Mouse (Mus musculus): ENCODE data around the gene Tradd.

- TF ChIP-seq POLR2A (IDR thresholded peaks at IDR 0.05; ENCODE audit: insufficient read depth, low read depth, low read length) = peak; percentile 45; the same call in 1 of the 2 replicates
- 0 out of 2 replicates have a peak, but pooled peaks have one; percentile 21 for TF ChIP-seq EP300 (IDR thresholded peaks at IDR 0.05; ENCODE audit: insufficient read depth, low read depth, low read length)
Measured at GRCm38 (mm10) chr8:105304325-105305210, 40.2 kb upstream of the Tradd start.

Measured in heart, adult 2 months (tissue).